Mouse (Mus musculus): ENCODE data around the gene Spag9.
"Not testable (repeated sequence)": the region's sequence is repeated elsewhere in the genome, so short reads cannot be mapped to it uniquely, and the experiment has no call there.

The Spag9 gene

DNA sequence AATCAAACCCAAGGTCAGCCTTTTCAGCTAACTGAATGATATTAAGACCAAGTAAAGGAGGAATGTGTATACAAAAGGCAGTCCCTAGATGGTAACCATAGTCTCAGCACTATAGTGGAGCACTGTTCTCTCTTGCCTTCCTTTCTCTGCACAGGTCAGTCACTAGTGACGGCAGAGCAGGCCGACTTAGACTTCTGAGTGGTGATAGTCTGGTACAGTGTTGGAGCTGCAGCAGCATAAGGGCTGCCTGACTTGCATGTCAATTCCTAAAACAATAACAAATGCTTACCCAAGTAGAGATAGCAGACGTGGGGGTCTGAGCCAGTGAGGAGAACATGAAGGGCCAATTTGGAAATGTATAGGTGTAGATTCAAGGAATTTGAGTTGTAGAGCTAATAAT, 58.3 kb downstream of the Spag9 start:
- DNase-seq (ENCODE audit: low spot score), result no peak

DNA sequence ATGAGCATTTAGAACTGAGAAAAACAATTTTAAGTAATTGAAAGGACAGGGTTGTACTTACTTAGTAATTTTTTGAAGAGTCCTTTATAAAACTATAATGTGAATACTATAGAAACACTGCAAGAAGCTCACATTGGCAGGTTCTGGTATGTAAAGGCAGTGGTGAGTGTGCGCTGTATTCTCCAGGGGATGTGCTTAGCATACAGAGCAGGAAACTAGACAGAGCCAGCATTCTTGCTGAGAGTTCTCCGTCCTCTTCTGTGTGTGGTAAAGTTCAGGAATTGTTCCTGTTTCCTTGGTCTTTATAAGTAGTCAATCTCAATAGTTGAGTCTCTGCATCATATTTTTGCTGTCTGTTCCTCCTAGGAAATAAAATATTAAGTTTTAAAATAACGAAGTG, 59.0 kb downstream of the Spag9 start:
- DNase-seq (ENCODE audit: low spot score), result no peak

DNA sequence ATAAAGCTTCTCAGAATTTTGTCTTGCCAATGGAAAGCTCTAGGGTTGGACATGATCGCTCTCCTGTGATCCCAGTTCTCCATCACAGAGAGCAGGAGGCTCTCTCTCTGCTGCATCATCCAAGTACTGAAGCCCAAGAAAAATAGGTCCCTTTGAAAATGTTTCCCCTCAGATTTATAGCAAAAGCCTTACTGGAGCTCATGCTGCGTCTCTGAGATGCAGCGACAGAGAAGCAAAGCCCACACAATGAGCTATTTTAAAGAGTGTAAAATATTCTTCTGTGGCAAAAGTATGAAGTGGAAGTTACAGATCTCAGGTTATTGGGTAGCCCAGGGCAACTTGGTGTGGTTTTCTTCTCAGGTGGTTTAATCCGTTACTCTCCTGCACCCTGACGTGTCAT, 68.0 kb downstream of the Spag9 start:
- no peak for DNase-seq (ENCODE audit: low spot score)

DNA sequence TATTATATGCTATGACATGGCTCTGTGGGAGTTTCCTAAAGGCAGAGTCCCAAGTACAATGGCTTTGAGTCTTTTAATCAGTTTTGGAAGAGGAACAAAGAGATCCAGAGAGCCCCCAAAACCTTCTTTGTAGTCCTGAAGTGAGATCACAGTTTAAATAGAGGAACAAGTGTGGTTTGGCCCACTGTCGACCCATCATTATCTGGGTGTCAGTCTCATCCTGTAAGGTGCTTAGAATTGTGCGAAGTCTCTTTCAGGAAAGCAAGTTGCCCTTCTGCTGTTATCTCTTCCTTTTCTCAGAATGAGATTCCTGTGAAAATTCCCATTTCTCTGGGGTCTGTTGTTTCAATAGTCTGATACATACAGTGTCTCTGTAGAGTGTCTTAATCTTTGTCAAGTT, 74.6 kb downstream of the Spag9 start:
- DNase-seq (ENCODE audit: low spot score), result no peak

- DNase-seq (ENCODE audit: low spot score), result peak; percentile 6
Observed at GRCm38 (mm10) chr11:94073283-94073682, 77.4 kb downstream of the Spag9 start.

- DNase-seq (ENCODE audit: low spot score), result not testable (repeated sequence)
Observed at GRCm38 (mm10) chr11:94086966-94087365, 91.1 kb downstream of the Spag9 start.

DNA sequence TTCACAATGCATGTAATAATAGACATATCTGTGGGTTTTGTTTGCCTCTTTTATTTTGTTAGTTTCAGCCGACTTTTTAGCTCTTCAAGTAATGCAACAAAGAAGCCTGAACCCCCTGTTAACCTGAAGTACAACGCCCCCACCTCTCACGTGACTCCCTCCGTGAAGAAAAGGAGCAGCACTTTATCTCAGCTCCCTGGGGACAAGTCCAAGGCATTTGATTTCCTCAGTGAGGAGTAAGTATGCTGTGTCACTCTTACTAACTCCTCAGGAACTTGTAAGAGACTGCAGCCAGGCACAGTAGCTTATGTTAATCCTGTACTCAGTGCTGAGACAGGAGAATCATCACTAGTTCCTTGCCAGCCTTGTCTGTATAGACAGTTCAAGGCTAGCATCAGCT, 94.6 kb downstream of the Spag9 start:
- DNase-seq (ENCODE audit: low spot score), result no peak

DNA sequence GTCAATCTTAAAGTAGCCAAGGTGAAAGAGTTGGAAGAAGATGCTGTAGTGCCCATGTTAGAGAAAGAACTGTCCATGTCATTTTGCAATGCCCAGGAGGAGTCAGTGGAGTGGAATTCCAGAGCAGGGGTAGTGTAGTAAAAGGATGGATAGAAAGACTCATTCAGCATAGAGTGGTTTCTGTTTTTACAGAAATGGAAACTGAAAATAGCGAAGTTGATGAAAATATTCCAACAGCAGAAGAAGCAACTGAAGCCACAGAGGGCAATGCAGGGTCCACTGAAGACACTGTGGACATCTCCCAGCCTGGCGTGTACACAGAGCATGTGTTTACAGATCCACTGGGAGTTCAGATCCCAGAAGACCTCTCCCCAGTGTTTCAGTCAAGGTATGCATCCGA, 101.6 kb downstream of the Spag9 start:
- DNase-seq (ENCODE audit: low spot score), result no peak

DNA sequence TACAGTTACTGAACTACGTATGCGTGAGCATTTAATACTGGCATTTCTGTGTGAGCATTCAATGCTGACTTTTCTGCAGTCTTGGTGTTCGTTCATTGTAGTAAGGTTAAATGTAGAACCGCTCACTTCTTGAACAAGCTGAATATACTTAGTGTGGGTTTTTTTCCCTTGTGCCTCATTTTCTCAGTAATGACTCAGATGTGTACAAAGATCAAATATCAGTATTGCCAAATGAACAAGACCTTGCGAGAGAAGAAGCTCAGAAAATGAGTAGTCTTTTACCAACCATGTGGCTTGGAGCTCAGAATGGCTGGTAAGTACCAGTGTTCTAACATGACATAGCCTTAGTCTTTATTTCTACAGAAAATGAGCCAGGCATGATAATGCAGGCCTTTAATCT, 102.9 kb downstream of the Spag9 start:
- DNase-seq (ENCODE audit: low spot score), result no peak

- DNase-seq (ENCODE audit: low spot score), result no peak
Observed at GRCm38 (mm10) chr11:94113795-94114194, 117.9 kb downstream of the Spag9 start.

DNA sequence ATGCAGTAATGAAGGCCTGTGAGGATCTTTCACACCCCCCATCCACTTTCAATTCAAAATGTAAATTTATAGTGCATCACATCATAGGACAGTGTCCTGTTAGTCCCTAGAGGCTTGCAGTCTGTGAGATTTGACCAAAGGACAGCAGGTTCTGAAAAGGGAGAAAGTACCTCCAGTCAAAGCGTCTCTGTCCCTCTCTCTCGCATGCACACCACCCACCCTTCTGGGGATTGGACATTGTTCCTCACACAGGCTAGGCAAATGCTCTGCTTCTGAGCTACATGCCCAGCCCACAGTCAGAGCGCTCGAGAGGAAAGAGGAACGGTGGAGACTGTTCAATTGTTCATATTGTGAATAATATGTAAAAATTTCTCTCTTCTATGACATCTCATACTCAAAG, 119.5 kb downstream of the Spag9 start:
- no peak for DNase-seq (ENCODE audit: low spot score)

DNA sequence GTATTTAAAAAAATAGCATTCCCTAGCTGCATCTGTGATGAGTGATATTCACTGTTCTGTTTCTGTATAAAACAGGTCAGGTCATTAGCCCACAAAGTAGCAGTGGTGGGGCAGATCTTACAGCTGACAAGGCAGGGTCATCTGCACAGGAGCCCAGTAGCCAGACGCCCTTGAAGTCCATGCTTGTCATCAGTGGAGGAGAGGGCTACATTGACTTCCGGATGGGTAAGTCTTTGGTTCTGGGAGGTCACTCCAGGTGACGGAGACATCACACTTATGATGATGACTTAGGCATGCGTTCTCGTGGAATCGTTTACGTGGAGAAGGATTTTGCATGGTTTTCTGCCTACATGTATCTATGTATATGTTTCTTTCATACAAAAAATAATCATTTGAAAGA, 120.8 kb downstream of the Spag9 start:
- no peak for DNase-seq (ENCODE audit: low spot score)

DNA sequence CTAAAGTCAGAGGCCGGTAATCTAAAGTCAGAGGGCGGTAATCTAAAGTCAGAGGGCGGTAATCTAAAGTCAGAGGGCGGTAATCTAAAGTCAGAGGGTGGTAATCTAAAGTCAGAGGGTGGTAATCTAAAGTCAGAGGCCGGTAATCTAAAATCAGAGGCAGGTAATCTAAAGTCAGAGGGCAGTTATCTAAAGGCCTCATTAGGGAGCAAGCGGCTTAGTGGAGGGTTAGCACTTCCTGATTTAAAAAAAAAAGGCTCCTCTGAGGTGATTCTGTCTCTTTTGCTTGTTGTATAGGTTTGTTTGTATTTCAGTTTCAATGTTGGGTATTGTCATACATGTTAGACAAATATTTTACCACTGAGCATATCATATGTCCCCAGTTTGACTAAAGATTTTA, 121.9 kb downstream of the Spag9 start:
- no peak for DNase-seq (ENCODE audit: low spot score)

DNA sequence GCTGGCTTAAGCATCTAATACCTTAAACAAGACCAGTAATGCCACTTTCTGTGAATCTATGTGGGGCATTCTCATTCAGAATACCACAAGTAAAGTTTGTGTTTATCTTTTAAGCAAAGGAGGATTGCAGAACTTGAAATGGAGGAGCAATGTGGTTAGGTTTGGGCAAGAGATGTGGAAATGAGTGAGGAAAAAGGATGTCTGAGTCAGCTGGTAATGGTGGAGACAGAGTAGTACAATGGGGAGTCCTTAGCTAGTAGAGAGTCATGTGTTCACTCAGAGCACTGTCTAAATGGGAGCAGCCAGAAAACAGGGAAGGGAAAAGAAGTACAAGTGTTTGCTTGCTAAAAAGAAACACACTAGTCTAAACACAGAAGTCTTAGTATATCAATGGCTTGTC, 122.7 kb downstream of the Spag9 start:
- DNase-seq (ENCODE audit: low spot score), result no peak

GRCm38 (mm10) chr11:94120690-94121089, 124.8 kb downstream of the Spag9 start:
- DNase-seq (ENCODE audit: low spot score), result no peak

DNA sequence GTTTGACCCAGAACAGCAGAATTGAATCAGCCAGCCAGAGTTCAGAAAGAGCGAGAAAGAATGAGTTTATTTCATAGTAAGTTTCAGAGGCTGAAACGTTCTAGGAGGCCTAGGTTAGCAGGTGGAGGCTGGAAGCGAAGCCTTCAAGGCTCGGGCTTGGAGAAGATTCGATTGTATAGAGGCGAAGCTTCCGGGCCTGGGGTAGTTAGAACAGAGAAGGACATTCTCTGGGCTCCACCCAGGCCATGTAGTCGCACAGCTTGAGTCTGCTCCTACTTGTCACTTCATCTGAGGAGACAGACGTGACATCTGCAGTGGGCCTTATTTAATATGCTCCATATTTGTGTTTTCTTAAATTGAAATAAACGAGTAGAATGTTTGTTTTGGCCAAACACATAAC, 125.6 kb downstream of the Spag9 start:
- DNase-seq (ENCODE audit: low spot score), result no peak

- DNase-seq (ENCODE audit: low spot score), result no peak
Observed at GRCm38 (mm10) chr11:94122341-94123030, 126.6 kb downstream of the Spag9 start.

- no peak for DNase-seq (ENCODE audit: low spot score)
Observed at GRCm38 (mm10) chr11:94126701-94127100, 130.8 kb downstream of the Spag9 start.

DNA sequence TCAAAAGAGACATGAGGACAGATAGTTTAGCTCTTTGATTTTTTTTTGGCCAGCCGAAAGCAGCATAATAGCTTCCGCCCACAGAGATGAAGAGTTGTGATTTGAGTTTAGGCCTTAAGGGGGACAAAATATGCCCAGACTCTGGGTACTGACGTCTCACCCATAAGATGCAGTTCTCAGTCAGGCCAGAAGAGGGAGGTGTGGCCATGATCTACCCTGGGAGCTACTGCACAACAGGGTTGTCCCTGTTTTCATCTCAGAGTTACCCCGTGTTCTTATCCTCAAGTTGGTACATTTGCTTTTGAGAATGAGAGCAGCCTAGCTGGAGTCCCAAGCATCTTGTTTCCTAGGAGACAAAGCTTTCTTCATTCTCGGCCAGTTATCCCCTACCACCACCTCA, 132.1 kb downstream of the Spag9 start:
- DNase-seq (ENCODE audit: low spot score), result peak; percentile 82

DNA sequence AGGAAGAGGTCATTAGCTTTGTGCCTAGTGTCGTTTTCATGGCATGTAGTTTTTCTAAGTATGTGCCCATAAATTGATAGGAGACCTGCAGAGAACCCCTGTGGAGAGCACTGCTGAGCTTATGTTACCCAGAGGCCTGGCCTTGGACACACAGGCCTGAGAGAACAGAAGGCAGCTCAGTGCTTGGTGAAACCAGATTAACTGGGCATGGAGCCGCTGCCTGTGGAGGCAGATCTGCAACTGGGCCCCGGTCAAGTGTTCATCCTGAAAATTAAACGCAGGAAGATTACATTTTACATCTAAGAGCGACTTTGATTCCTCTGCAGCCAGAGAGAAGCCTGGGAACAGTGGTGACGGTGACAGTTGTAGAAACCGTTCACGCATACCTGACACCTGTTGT, 132.6 kb downstream of the Spag9 start:
- DNase-seq (ENCODE audit: low spot score), result no peak

- DNase-seq (ENCODE audit: low spot score), result peak; percentile 57
Observed at GRCm38 (mm10) chr11:94129261-94130059, 133.6 kb downstream of the Spag9 start.

GRCm38 (mm10) chr11:94130118-94131095, 134.5 kb downstream of the Spag9 start:
- no peak for DNase-seq (ENCODE audit: low spot score)

Measured in urinary bladder, postnatal 14 days (tissue).